Mouse (Mus musculus) ovary, postnatal 14 days (tissue): ENCODE measurements at regions not wholly inside any gene's neighbourhood (a gene's known extent, or its start where the extent isn't known, plus 50 kb on each side); places are given as distances from the start of the nearest gene placed in this dataset.

Experiments used
- DNase-seq: peaks from one replicate; pipeline ENCODE4 v3.0.0; 2022; ENCODE audit warnings: low spot score

- DNase-seq, result no peak
These were observed 228.9 kb upstream of the Gm12728 start for GRCm38 (mm10) chr4:105560781-105561180.

GRCm38 (mm10) chr4:105561611-105562010, 228.1 kb upstream of the Gm12728 start:
- no peak for DNase-seq

- DNase-seq, result no peak
These were observed 223.9 kb upstream of the Gm12728 start for GRCm38 (mm10) chr4:105565796-105566195.

- DNase-seq, result no peak
These were observed 222.9 kb upstream of the Gm12728 start for GRCm38 (mm10) chr4:105566513-105567457.

- no peak for DNase-seq
These were observed 220.0 kb upstream of the Gm12728 start for GRCm38 (mm10) chr4:105569671-105570070.

- DNase-seq, result no peak
These were observed 214.1 kb upstream of the Gm12728 start for GRCm38 (mm10) chr4:105575550-105575949.

GRCm38 (mm10) chr4:105580987-105581386, 208.7 kb upstream of the Gm12728 start:
- DNase-seq, result no peak

GRCm38 (mm10) chr4:105584329-105584925, 205.2 kb upstream of the Gm12728 start:
- no peak for DNase-seq

GRCm38 (mm10) chr4:105603661-105604060, 186.0 kb upstream of the Gm12728 start:
- no peak for DNase-seq

- DNase-seq, result no peak
These were observed 185.1 kb upstream of the Gm12728 start for GRCm38 (mm10) chr4:105604607-105605006.

GRCm38 (mm10) chr4:105606731-105607130, 182.9 kb upstream of the Gm12728 start:
- no peak for DNase-seq

GRCm38 (mm10) chr4:105610917-105611316, 178.8 kb upstream of the Gm12728 start:
- no peak for DNase-seq

GRCm38 (mm10) chr4:105614390-105614789, 175.3 kb upstream of the Gm12728 start:
- no peak for DNase-seq

GRCm38 (mm10) chr4:105626371-105627320, 163.0 kb upstream of the Gm12728 start:
- peak; percentile 18 for DNase-seq

GRCm38 (mm10) chr4:105629581-105629980, 160.1 kb upstream of the Gm12728 start:
- DNase-seq, result no peak

GRCm38 (mm10) chr4:105630595-105631369, 158.9 kb upstream of the Gm12728 start:
- DNase-seq, result no peak

- DNase-seq, result no peak
These were observed 156.9 kb upstream of the Gm12728 start for GRCm38 (mm10) chr4:105632581-105633358.

GRCm38 (mm10) chr4:105633789-105634188, 155.9 kb upstream of the Gm12728 start:
- DNase-seq, result no peak

- peak; percentile 2 for DNase-seq
These were observed 148.9 kb upstream of the Gm12728 start for GRCm38 (mm10) chr4:105640793-105641192.

GRCm38 (mm10) chr4:105641582-105641981, 148.1 kb upstream of the Gm12728 start:
- no peak for DNase-seq
